Mouse (Mus musculus) megakaryocyte progenitor cell, adult 5-6 weeks (primary cell): Measurements from ENCODE around the gene Wfdc21. TPM values are rescaled to one million over a fixed set of nuclear protein-coding genes. Genes with fewer than 3 reads are reported as not detected.
A peak's percentile ranks its signal among the peaks of the same experiment; 100 is the strongest.

ENCODE experiments used
- ATAC-seq: replicated peaks from 2 replicates; pipeline ENCODE4 v1.8.0; 2016; ENCODE audit warnings: mild to moderate bottlenecking, moderate TSS enrichment, inconsistent platforms; ENCODE audit not compliant: poor library complexity
- total RNA-seq, 2 experiments: library from RNA; stranded (forward) in 1 of 2; stranded (reverse) in 1 of 2; fragments of 157-497, 149-512 nt in 1 of 2; fragments of 200-1000 nt in 1 of 2; gene quantifications; 2 replicates each; pipeline versions ENCODE4 v1.2.3 to v1.2.4; 2015 to 2017

The Wfdc21 gene
- total RNA-seq, 2 experiments from 2014 or later, result 110 to 189 TPM

- ATAC-seq, result no peak
Observed at GRCm38 (mm10) chr11:83796980-83797608, 50.4 kb downstream of the Wfdc21 start.

- no peak for ATAC-seq
Observed at GRCm38 (mm10) chr11:83799871-83800430, 53.2 kb downstream of the Wfdc21 start.

- peak; percentile 55; the same call in 1 of the 2 replicates for ATAC-seq
Observed at GRCm38 (mm10) chr11:83802166-83802565, 55.4 kb downstream of the Wfdc21 start.

Other genes starting within 250 kb of the Wfdc21 start
- not detected in 2 replicates for gene Heatr9, start 224.8 kb upstream of the Wfdc21 start, total RNA-seq (2015)
- gene Heatr9, start 224.8 kb upstream of the Wfdc21 start, total RNA-seq (2017), result not detected in 2 replicates
- 1.1 and 4.7 TPM in 2 replicates for gene Ccl5, start 216.4 kb upstream of the Wfdc21 start, total RNA-seq (2015)
- 0.92 and 3.2 TPM in 2 replicates for gene Ccl5, start 216.4 kb upstream of the Wfdc21 start, total RNA-seq (2017)
- 149 and 197 TPM in 2 replicates for gene Ccl9, start 168.3 kb upstream of the Wfdc21 start, total RNA-seq (2015)
- 97.7 and 108 TPM in 2 replicates for gene Ccl9, start 168.3 kb upstream of the Wfdc21 start, total RNA-seq (2017)
- 13.6 and 25.2 TPM in 2 replicates for gene Ccl6, start 153.9 kb upstream of the Wfdc21 start, total RNA-seq (2015)
- gene Ccl6, start 153.9 kb upstream of the Wfdc21 start, total RNA-seq (2017), result 13.3 and 15.1 TPM in 2 replicates
- 0.44 and 1.2 TPM in 2 replicates for gene Rpl9-ps1, start 101.3 kb upstream of the Wfdc21 start, total RNA-seq (2015)
- not detected in 2 replicates for gene Rpl9-ps1, start 101.3 kb upstream of the Wfdc21 start, total RNA-seq (2017)
- gene Ccl3, start 97.6 kb upstream of the Wfdc21 start, total RNA-seq (2015), result 99.8 and 229 TPM in 2 replicates
- 37.9 and 120 TPM in 2 replicates for gene Ccl3, start 97.6 kb upstream of the Wfdc21 start, total RNA-seq (2017)
- 19.6 and 29.1 TPM in 2 replicates for gene Ccl4, start 84.4 kb upstream of the Wfdc21 start, total RNA-seq (2015)
- gene Ccl4, start 84.4 kb upstream of the Wfdc21 start, total RNA-seq (2017), result 16.7 and 37.1 TPM in 2 replicates
- gene Wfdc17, start 42.9 kb upstream of the Wfdc21 start, total RNA-seq (2015), result 3.0 and 6.0 TPM in 2 replicates
- gene Wfdc17, start 42.9 kb upstream of the Wfdc21 start, total RNA-seq (2017), result 1.7 TPM in 1 of 2 replicates, not detected in the other
- gene Wfdc18, start 37.9 kb upstream of the Wfdc21 start, total RNA-seq (2015), result not detected in 2 replicates
- not detected in 2 replicates for gene Wfdc18, start 37.9 kb upstream of the Wfdc21 start, total RNA-seq (2017)
- gene Heatr6, start 6.8 kb downstream of the Wfdc21 start, total RNA-seq (2015), result 15.6 and 17.5 TPM in 2 replicates
- gene Heatr6, start 6.8 kb downstream of the Wfdc21 start, total RNA-seq (2017), result 13.7 and 16.2 TPM in 2 replicates
- gene Hnf1b, start 103.1 kb downstream of the Wfdc21 start, total RNA-seq (2015), result not detected in 2 replicates
- not detected in 2 replicates for gene Hnf1b, start 103.1 kb downstream of the Wfdc21 start, total RNA-seq (2017)
- gene Ddx52, start 195.1 kb downstream of the Wfdc21 start, total RNA-seq (2015), result 34.2 TPM in 2 replicates
- 65.5 and 67.1 TPM in 2 replicates for gene Ddx52, start 195.1 kb downstream of the Wfdc21 start, total RNA-seq (2017)
- gene Synrg, start 217.5 kb downstream of the Wfdc21 start, total RNA-seq (2015), result 20.4 and 25.3 TPM in 2 replicates
- gene Synrg, start 217.5 kb downstream of the Wfdc21 start, total RNA-seq (2017), result 13.2 and 14.6 TPM in 2 replicates